Mouse (Mus musculus) layer of hippocampus, adult 11-12 months (tissue): ENCODE measurements at regions not wholly inside any gene's neighbourhood (a gene's known extent, or its start where the extent isn't known, plus 50 kb on each side); places are given as distances from the start of the nearest gene placed in this dataset.
"Not testable (repeated sequence)": the region's sequence is repeated elsewhere in the genome, so short reads cannot be mapped to it uniquely, and the experiment has no call there.

ENCODE experiments used
- DNase-seq: peaks from one replicate; pipeline ENCODE4 v3.0.0; 2022; ENCODE audit warnings: low spot score

GRCm38 (mm10) chr10:56782265-56782664 lies 405.1 kb downstream of the Gja1 start:
- DNase-seq, result no peak

GRCm38 (mm10) chr10:56783941-56784340 lies 406.8 kb downstream of the Gja1 start:
- DNase-seq, result no peak

GRCm38 (mm10) chr10:56788081-56788480 lies 411.0 kb downstream of the Gja1 start:
- no peak for DNase-seq

GRCm38 (mm10) chr10:56793074-56793473 lies 415.9 kb downstream of the Gja1 start:
- DNase-seq, result peak; percentile 2

GRCm38 (mm10) chr10:56795396-56795795 lies 418.3 kb downstream of the Gja1 start:
- no peak for DNase-seq

GRCm38 (mm10) chr10:56799307-56799706 lies 422.2 kb downstream of the Gja1 start:
- DNase-seq, result no peak

- no peak for DNase-seq
Observed at GRCm38 (mm10) chr10:56799745-56800144, 422.6 kb downstream of the Gja1 start.

- no peak for DNase-seq
Observed at GRCm38 (mm10) chr10:56809006-56809405, 431.9 kb downstream of the Gja1 start.

GRCm38 (mm10) chr10:56822158-56822557 lies 445.0 kb downstream of the Gja1 start:
- no peak for DNase-seq

GRCm38 (mm10) chr10:56831331-56831730 lies 454.2 kb downstream of the Gja1 start:
- DNase-seq, result no peak

GRCm38 (mm10) chr10:56831966-56832365 lies 454.8 kb downstream of the Gja1 start:
- peak; percentile 17 for DNase-seq

GRCm38 (mm10) chr10:56836130-56836529 lies 459.0 kb downstream of the Gja1 start:
- no peak for DNase-seq

- peak; percentile 26 for DNase-seq
Observed at GRCm38 (mm10) chr10:56839006-56839495, 461.9 kb downstream of the Gja1 start.

- peak; percentile 29 for DNase-seq
Observed at GRCm38 (mm10) chr10:56839545-56839944, 462.4 kb downstream of the Gja1 start.

- peak; percentile 20 for DNase-seq
Observed at GRCm38 (mm10) chr10:56840732-56841131, 463.6 kb downstream of the Gja1 start.

- no peak for DNase-seq
Observed at GRCm38 (mm10) chr10:56841486-56841885, 464.4 kb downstream of the Gja1 start.

GRCm38 (mm10) chr10:56841973-56842372 lies 464.8 kb downstream of the Gja1 start:
- no peak for DNase-seq

GRCm38 (mm10) chr10:56852484-56852883 lies 475.4 kb downstream of the Gja1 start:
- DNase-seq, result no peak

GRCm38 (mm10) chr10:56856186-56856585 lies 479.1 kb downstream of the Gja1 start:
- DNase-seq, result no peak

GRCm38 (mm10) chr10:56879744-56880143 lies 502.6 kb downstream of the Gja1 start:
- DNase-seq, result no peak

GRCm38 (mm10) chr10:56880154-56880591 lies 503.0 kb downstream of the Gja1 start:
- DNase-seq, result peak; percentile 29

- DNase-seq, result no peak
Observed at GRCm38 (mm10) chr10:56884456-56885410, 507.6 kb downstream of the Gja1 start.

GRCm38 (mm10) chr10:56891530-56891929 lies 514.4 kb downstream of the Gja1 start:
- DNase-seq, result not testable (repeated sequence)
